Mouse (Mus musculus): Measurements from ENCODE around the gene Map2k5. TPM values are rescaled to one million over a fixed set of nuclear protein-coding genes. Genes with fewer than 3 reads are reported as not detected.
A peak's percentile ranks its signal among the peaks of the same experiment; 100 is the strongest.

The Map2k5 gene
- 41.2 and 50.5 TPM in 2 replicates for polyA plus RNA-seq (2012; rRNA removed)

- TF ChIP-seq POLR2A (IDR thresholded peaks at IDR 0.05; ENCODE audit: borderline replicate concordance, extremely low read depth, insufficient read depth, insufficient read length, poor library complexity, severe bottlenecking) (peak; percentile 22; the same call in 1 of the 2 replicates), CTCF (IDR thresholded peaks at IDR 0.05; ENCODE audit: borderline replicate concordance, extremely low read depth, insufficient read depth, insufficient read length) (no peak)
- peak; percentile 96 for DNase-seq (ENCODE audit: low read depth)
These were observed at the start of gene Map2k5 for GRCm38 (mm10) chr9:63377270-63378142. Gene Map2k5 (minus strand): TSS chr9:63377902.

GRCm38 (mm10) chr9:63421096-63421736 lies 43.5 kb upstream of the Map2k5 start:
- no peak for TF ChIP-seq POLR2A (IDR thresholded peaks at IDR 0.05; ENCODE audit: borderline replicate concordance, extremely low read depth, insufficient read depth, insufficient read length, poor library complexity, severe bottlenecking)
- TF ChIP-seq CTCF (IDR thresholded peaks at IDR 0.05; ENCODE audit: borderline replicate concordance, extremely low read depth, insufficient read depth, insufficient read length) = no peak
- DNase-seq (ENCODE audit: low read depth) = peak; percentile 53

GRCm38 (mm10) chr9:63420396-63420795 lies 42.7 kb upstream of the Map2k5 start:
- TF ChIP-seq POLR2A (IDR thresholded peaks at IDR 0.05; ENCODE audit: borderline replicate concordance, extremely low read depth, insufficient read depth, insufficient read length, poor library complexity, severe bottlenecking) = no peak
- TF ChIP-seq CTCF (IDR thresholded peaks at IDR 0.05; ENCODE audit: borderline replicate concordance, extremely low read depth, insufficient read depth, insufficient read length) = no peak
- peak; percentile 83 for DNase-seq (ENCODE audit: low read depth)

GRCm38 (mm10) chr9:63400176-63400575 lies 22.5 kb upstream of the Map2k5 start:
- TF ChIP-seq CTCF (IDR thresholded peaks at IDR 0.05; ENCODE audit: borderline replicate concordance, extremely low read depth, insufficient read depth, insufficient read length) (no peak), POLR2A (IDR thresholded peaks at IDR 0.05; ENCODE audit: borderline replicate concordance, extremely low read depth, insufficient read depth, insufficient read length, poor library complexity, severe bottlenecking) (no peak)
- no peak for DNase-seq (ENCODE audit: low read depth)

GRCm38 (mm10) chr9:63399463-63399815 lies 21.7 kb upstream of the Map2k5 start:
- TF ChIP-seq POLR2A (IDR thresholded peaks at IDR 0.05; ENCODE audit: borderline replicate concordance, extremely low read depth, insufficient read depth, insufficient read length, poor library complexity, severe bottlenecking) (no peak), CTCF (IDR thresholded peaks at IDR 0.05; ENCODE audit: borderline replicate concordance, extremely low read depth, insufficient read depth, insufficient read length) (no peak)
- no peak for DNase-seq (ENCODE audit: low read depth)

- peak; percentile 94 for DNase-seq (ENCODE audit: low read depth)
- peak; percentile 90 for TF ChIP-seq POLR2A (IDR thresholded peaks at IDR 0.05; ENCODE audit: borderline replicate concordance, extremely low read depth, insufficient read depth, insufficient read length, poor library complexity, severe bottlenecking)
- TF ChIP-seq CTCF (IDR thresholded peaks at IDR 0.05; ENCODE audit: borderline replicate concordance, extremely low read depth, insufficient read depth, insufficient read length) = no peak
These were observed 21.1 kb upstream of the Map2k5 start, which contains the start of gene 2300009A05Rik for GRCm38 (mm10) chr9:63398611-63399462. Gene 2300009A05Rik (minus strand): TSS chr9:63399246.

GRCm38 (mm10) chr9:63395612-63396011 lies 17.9 kb upstream of the Map2k5 start:
- no peak for DNase-seq (ENCODE audit: low read depth)
- no peak for TF ChIP-seq POLR2A (IDR thresholded peaks at IDR 0.05; ENCODE audit: borderline replicate concordance, extremely low read depth, insufficient read depth, insufficient read length, poor library complexity, severe bottlenecking)
- TF ChIP-seq CTCF (IDR thresholded peaks at IDR 0.05; ENCODE audit: borderline replicate concordance, extremely low read depth, insufficient read depth, insufficient read length) = no peak

GRCm38 (mm10) chr9:63391307-63391706 lies 13.6 kb upstream of the Map2k5 start:
- no peak for DNase-seq (ENCODE audit: low read depth)
- TF ChIP-seq CTCF (IDR thresholded peaks at IDR 0.05; ENCODE audit: borderline replicate concordance, extremely low read depth, insufficient read depth, insufficient read length) (no peak), POLR2A (IDR thresholded peaks at IDR 0.05; ENCODE audit: borderline replicate concordance, extremely low read depth, insufficient read depth, insufficient read length, poor library complexity, severe bottlenecking) (no peak)

- no peak for TF ChIP-seq CTCF (IDR thresholded peaks at IDR 0.05; ENCODE audit: borderline replicate concordance, extremely low read depth, insufficient read depth, insufficient read length)
- no peak for TF ChIP-seq POLR2A (IDR thresholded peaks at IDR 0.05; ENCODE audit: borderline replicate concordance, extremely low read depth, insufficient read depth, insufficient read length, poor library complexity, severe bottlenecking)
- DNase-seq (ENCODE audit: low read depth) = no peak
These were observed 5.1 kb upstream of the Map2k5 start for GRCm38 (mm10) chr9:63382761-63383160.

GRCm38 (mm10) chr9:63380326-63380725 lies 2.6 kb upstream of the Map2k5 start:
- no peak for DNase-seq (ENCODE audit: low read depth)
- TF ChIP-seq POLR2A (IDR thresholded peaks at IDR 0.05; ENCODE audit: borderline replicate concordance, extremely low read depth, insufficient read depth, insufficient read length, poor library complexity, severe bottlenecking) (no peak), CTCF (IDR thresholded peaks at IDR 0.05; ENCODE audit: borderline replicate concordance, extremely low read depth, insufficient read depth, insufficient read length) (no peak)

- TF ChIP-seq POLR2A (IDR thresholded peaks at IDR 0.05; ENCODE audit: borderline replicate concordance, extremely low read depth, insufficient read depth, insufficient read length, poor library complexity, severe bottlenecking) (no peak), CTCF (IDR thresholded peaks at IDR 0.05; ENCODE audit: borderline replicate concordance, extremely low read depth, insufficient read depth, insufficient read length) (no peak)
- DNase-seq (ENCODE audit: low read depth) = no peak
These were observed 472 bp upstream of the Map2k5 start for GRCm38 (mm10) chr9:63378174-63378573.

All from brain, embryonic 14.5 days (tissue).